Mouse (Mus musculus): ENCODE measurements at regions not wholly inside any gene's neighbourhood (a gene's known extent, or its start where the extent isn't known, plus 50 kb on each side); places are given as distances from the start of the nearest gene placed in this dataset.

DNA sequence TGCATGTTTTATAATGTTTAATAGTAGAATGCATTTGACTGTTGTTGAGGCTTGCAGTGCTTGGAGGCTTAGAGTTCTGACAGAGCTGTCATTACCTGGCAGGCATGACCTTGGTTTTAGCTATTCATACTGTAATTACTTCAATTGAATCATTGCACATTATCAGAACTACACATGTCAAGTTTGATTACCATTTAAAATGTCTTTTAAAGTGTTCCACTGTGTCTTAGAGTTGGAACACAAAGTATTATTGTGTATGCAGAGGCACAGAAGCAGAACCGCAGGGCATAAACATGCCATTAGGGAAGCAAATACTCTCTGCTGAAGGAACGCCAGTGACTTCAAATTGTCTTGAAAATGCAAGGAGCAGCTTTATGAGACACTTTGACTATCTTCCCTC, 493.7 kb upstream of the Pcdh17 start:
- DNase-seq (ENCODE audit: low spot score) (no peak), ATAC-seq (ENCODE audit: low FRiP score, low TSS enrichment) (no peak)
- no peak overlapping the region for H3K4me3 ChIP-seq (ENCODE audit: low read depth, low read length)
- no peak overlapping the region for H3K27ac ChIP-seq (replicated peaks)
- no peaks in the 10 kb centered on the region for H3K9me3 ChIP-seq (ENCODE audit: control insufficient read depth, low read length)
- no peaks in the 10 kb centered on the region for H3K36me3 ChIP-seq (ENCODE audit: control insufficient read depth, insufficient read depth, low read length)
- H3K9ac ChIP-seq (ENCODE audit: low read length) = no peak overlapping the region
- no peaks in the 10 kb centered on the region for H3K27me3 ChIP-seq (ENCODE audit: control insufficient read depth, insufficient read depth, low read length)
- no peaks in the 10 kb centered on the region for H3K4me1 ChIP-seq (replicated peaks; ENCODE audit: control insufficient read depth, insufficient read depth)
- no peak overlapping the region for H3K4me2 ChIP-seq (replicated peaks; ENCODE audit: low read depth)
- TF ChIP-seq EP300 (optimal IDR thresholded peaks at IDR 0.05) = no peak
- TF ChIP-seq CTCF (IDR thresholded peaks at IDR 0.05; ENCODE audit: low read depth) = no peak
- 66% methylated on average over 2 of the region's 2 CpGs for WGBS

DNA sequence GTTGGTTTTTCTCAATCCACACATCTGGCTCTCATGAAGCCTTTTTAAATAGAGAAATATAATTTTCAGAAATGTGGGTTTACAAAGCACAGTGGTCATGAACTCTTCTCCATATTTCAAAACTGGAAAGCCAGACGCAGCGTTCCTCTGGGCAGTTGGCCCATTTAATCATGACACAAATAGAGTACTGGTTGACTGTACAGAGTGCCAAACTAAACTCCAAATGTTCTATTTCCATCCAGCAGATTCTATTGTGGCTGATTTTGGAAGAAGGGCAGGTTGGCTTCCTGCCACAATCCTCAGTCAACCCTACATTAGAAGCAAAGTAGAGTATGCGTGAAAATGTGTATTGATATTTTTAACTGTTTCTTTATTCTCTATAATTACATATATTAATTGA, 484.3 kb upstream of the Pcdh17 start:
- no peaks in the 10 kb centered on the region for H3K4me1 ChIP-seq (replicated peaks; ENCODE audit: control insufficient read depth, insufficient read depth)
- no peak overlapping the region for H3K4me2 ChIP-seq (replicated peaks; ENCODE audit: low read depth)
- ATAC-seq (ENCODE audit: low FRiP score, low TSS enrichment) = no peak
- H3K27ac ChIP-seq (replicated peaks) = no peak overlapping the region
- WGBS = 46% methylated on average over 3 of the region's 3 CpGs
- no peaks in the 10 kb centered on the region for H3K9me3 ChIP-seq (ENCODE audit: control insufficient read depth, low read length)
- TF ChIP-seq EP300 (optimal IDR thresholded peaks at IDR 0.05) = no peak
- TF ChIP-seq CTCF (IDR thresholded peaks at IDR 0.05; ENCODE audit: low read depth) = no peak
- DNase-seq (ENCODE audit: low spot score) = no peak
- no peak overlapping the region for H3K9ac ChIP-seq (ENCODE audit: low read length)
- no peak overlapping the region for H3K4me3 ChIP-seq (ENCODE audit: low read depth, low read length)
- H3K27me3 ChIP-seq (ENCODE audit: control insufficient read depth, insufficient read depth, low read length) = no peaks in the 10 kb centered on the region
- H3K36me3 ChIP-seq (ENCODE audit: control insufficient read depth, insufficient read depth, low read length) = no peaks in the 10 kb centered on the region

- H3K4me2 ChIP-seq (replicated peaks; ENCODE audit: low read depth) = no peak overlapping the region
- H3K9ac ChIP-seq (ENCODE audit: low read length) = no peak overlapping the region
- H3K27me3 ChIP-seq (ENCODE audit: control insufficient read depth, insufficient read depth, low read length) = no peaks in the 10 kb centered on the region
- no peak for ATAC-seq (ENCODE audit: low FRiP score, low TSS enrichment)
- no peaks in the 10 kb centered on the region for H3K9me3 ChIP-seq (ENCODE audit: control insufficient read depth, low read length)
- H3K36me3 ChIP-seq (ENCODE audit: control insufficient read depth, insufficient read depth, low read length) = no peaks in the 10 kb centered on the region
- no peak overlapping the region for H3K4me3 ChIP-seq (ENCODE audit: low read depth, low read length)
- no peak for TF ChIP-seq CTCF (IDR thresholded peaks at IDR 0.05; ENCODE audit: low read depth)
- no peak for TF ChIP-seq EP300 (optimal IDR thresholded peaks at IDR 0.05)
- no peaks in the 10 kb centered on the region for H3K4me1 ChIP-seq (replicated peaks; ENCODE audit: control insufficient read depth, insufficient read depth)
- DNase-seq (ENCODE audit: low spot score) = no peak
- WGBS = 83% methylated on average over 3 of the region's 3 CpGs
- no peak overlapping the region for H3K27ac ChIP-seq (replicated peaks)
Observed at GRCm38 (mm10) chr14:83983566-83983965, 459.8 kb upstream of the Pcdh17 start.
